Mouse (Mus musculus) stomach, postnatal 0 days (tissue): ENCODE data around the gene Rpp14.

Source experiments
- CTCF ChIP-seq: IDR thresholded peaks from 2 replicates; pipeline ENCODE4 v1.5.1; 2016; ENCODE audit warnings: antibody characterized with exemption, low read depth, mild to moderate bottlenecking, moderate library complexity
- EP300 ChIP-seq: optimal IDR thresholded peaks from 2 replicates; pipeline ENCODE3; 2016; ENCODE audit warnings: antibody characterized with exemption

DNA sequence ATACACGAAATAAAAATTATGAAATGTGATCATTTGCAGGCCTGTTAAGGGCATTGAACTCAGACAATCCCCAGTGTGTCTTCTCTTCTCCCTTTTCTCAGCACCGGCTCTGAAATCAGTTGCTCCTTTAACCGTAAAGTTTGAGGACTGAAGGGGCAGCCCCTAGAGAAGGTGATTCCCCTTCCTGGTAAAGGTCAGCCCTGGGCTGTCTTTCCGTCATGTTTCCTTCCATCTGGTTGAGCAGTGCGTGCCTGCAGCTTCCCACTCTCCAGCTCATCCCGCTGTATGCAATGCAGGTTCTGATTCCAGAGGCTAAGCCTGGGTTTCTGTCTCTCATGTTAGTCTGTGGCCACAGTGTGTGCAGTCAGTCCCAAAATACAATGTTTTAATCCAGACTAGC lies 35.4 kb upstream of the Rpp14 start:
- no peak for TF ChIP-seq CTCF
- no peak for TF ChIP-seq EP300
